ENCODE assay signal across 22 mouse cellular contexts in genomic region chr17:46837897-46838296, GRCm38 (mm10). TPM values are rescaled to one million over a fixed set of nuclear protein-coding genes. Genes with fewer than 3 reads are reported as not detected.
DNase-seq lines count a peak whose midpoint lies in the region; ATAC-seq and TF ChIP-seq lines count a peak whose summit lies in the region.
"Had no signal": no experiment of that assay in that cellular context is flagged by ENCODE, and none has a peak within 500 bp of the region (broad histone marks: within the 10 kb centered on the region; RNA-seq: fewer than 3 reads in every experiment).

No protein-coding gene starts in this region.

- no peaks in the 10 kb centered on the region for H3K36me3 ChIP-seq in intestine, embryonic 16.5 days (ENCODE audit: control insufficient read depth, insufficient read depth, low read length)
- peaks cover 4% of the 10 kb centered on the region; the same call in 1 of the 2 replicates for H3K36me3 ChIP-seq in intestine, postnatal 0 days (ENCODE audit: control insufficient read depth, insufficient read depth)
- no peaks in the 10 kb centered on the region for H3K36me3 ChIP-seq in kidney, embryonic 16.5 days (ENCODE audit: insufficient read depth, low read length)
- no peaks in the 10 kb centered on the region for H3K36me3 ChIP-seq in kidney, adult 2 months (ENCODE audit: control insufficient read depth, insufficient read depth, low read length)
- no peaks in the 10 kb centered on the region for H3K36me3 ChIP-seq in midbrain, embryonic 11.5 days (ENCODE audit: control insufficient read depth, insufficient read depth, low read length)
- no peaks in the 10 kb centered on the region for H3K36me3 ChIP-seq in midbrain, postnatal 0 days (ENCODE audit: insufficient read depth, low read length)
- H3K36me3 ChIP-seq: forebrain, embryonic 15.5 days had no signal

- no peaks in the 10 kb centered on the region for H3K27me3 ChIP-seq in intestine, embryonic 16.5 days (replicated peaks; ENCODE audit: control insufficient read depth, insufficient read depth, low read length)
- no peaks in the 10 kb centered on the region for H3K27me3 ChIP-seq in intestine, postnatal 0 days (replicated peaks; ENCODE audit: control insufficient read depth, insufficient read depth, low read length)
- no peaks in the 10 kb centered on the region for H3K27me3 ChIP-seq in kidney, embryonic 16.5 days (ENCODE audit: insufficient read depth, low read length)
- H3K27me3 ChIP-seq in kidney, adult 2 months (replicated peaks; ENCODE audit: control insufficient read depth, insufficient read depth, low read length): no peaks in the 10 kb centered on the region
- H3K27me3 ChIP-seq in midbrain, embryonic 11.5 days (ENCODE audit: control insufficient read depth, insufficient read depth, low read length): no peaks in the 10 kb centered on the region
- H3K27me3 ChIP-seq in midbrain, postnatal 0 days (ENCODE audit: insufficient read depth, low read length): no peaks in the 10 kb centered on the region
- H3K27me3 ChIP-seq: embryonic facial prominence, embryonic 12.5 days; forebrain, embryonic 13.5 days; forebrain, embryonic 15.5 days; Patski had no signal

- no peak overlapping the region for H3K9ac ChIP-seq in intestine, embryonic 16.5 days (ENCODE audit: low read depth, low read length)
- no peak overlapping the region for H3K9ac ChIP-seq in intestine, postnatal 0 days (ENCODE audit: low read depth, low read length)
- H3K9ac ChIP-seq in kidney, embryonic 16.5 days (replicated peaks; ENCODE audit: low read length): no peak overlapping the region
- no peak overlapping the region for H3K9ac ChIP-seq in midbrain, embryonic 11.5 days (ENCODE audit: low read length)
- H3K9ac ChIP-seq in midbrain, postnatal 0 days (replicated peaks; ENCODE audit: low read length, poor library complexity, severe bottlenecking): no peak overlapping the region
- H3K9ac ChIP-seq: embryonic facial prominence, embryonic 12.5 days; forebrain, embryonic 13.5 days; forebrain, embryonic 15.5 days had no signal

- ATAC-seq in intestine, embryonic 16.5 days: peak; percentile 21; the same call in 1 of the 2 replicates
- no peak for ATAC-seq in intestine, postnatal 0 days
- ATAC-seq in kidney, embryonic 16.5 days (ENCODE audit: low FRiP score, low TSS enrichment): no peak
- ATAC-seq in midbrain, embryonic 11.5 days (ENCODE audit: low FRiP score): no peak
- ATAC-seq in midbrain, postnatal 0 days (ENCODE audit: low FRiP score): no peak
- ATAC-seq: activated CD4-positive, CD25-positive, alpha-beta regulatory T cell, adult 4 months; CD4-positive, CD25-positive, alpha-beta regulatory T cell, adult 4 months; forebrain, embryonic 13.5 days; forebrain, embryonic 15.5 days; Patski had no signal

- DNase-seq in kidney, adult 2 months: no peak
- DNase-seq in midbrain, embryonic 11.5 days (ENCODE audit: low spot score, missing footprints): peak; percentile 75
- no peak for DNase-seq in midbrain, postnatal 0 days (ENCODE audit: low spot score)
- no peak for DNase-seq in urinary bladder, adult 18-20 months (ENCODE audit: low spot score in 2 of 2)
- DNase-seq: adrenal gland, adult 8-10 months; adrenal gland, postnatal 14 days; adrenal gland, postnatal 36 days; cerebellum, adult 11-12 months; cerebellum, adult 2 months; cerebellum, adult 9-10 months; cerebellum, postnatal 10 days; cerebellum, postnatal 25 days had no signal

- 78% methylated on average over 2 of the region's 2 CpGs for WGBS in intestine, embryonic 16.5 days
- 70% methylated on average over 2 of the region's 2 CpGs for WGBS in intestine, postnatal 0 days
- WGBS in kidney, embryonic 16.5 days: 65% methylated on average over 2 of the region's 2 CpGs
- 54% methylated on average over 2 of the region's 2 CpGs for WGBS in kidney, adult 2 months
- WGBS in midbrain, embryonic 11.5 days: 77% methylated on average over 2 of the region's 2 CpGs
- WGBS in midbrain, postnatal 0 days: 80% methylated on average over 2 of the region's 2 CpGs

- H3K27ac ChIP-seq in intestine, embryonic 16.5 days (ENCODE audit: low read length): no peak overlapping the region
- no peak overlapping the region for H3K27ac ChIP-seq in intestine, postnatal 0 days (ENCODE audit: low read depth, low read length)
- H3K27ac ChIP-seq in kidney, embryonic 16.5 days (ENCODE audit: low read length): peak overlapping the region; percentile 21; the same call in 1 of the 2 replicates
- H3K27ac ChIP-seq in kidney, adult 2 months (ENCODE audit: insufficient read depth, low read depth, low read length): no peak overlapping the region
- no peak overlapping the region for H3K27ac ChIP-seq in midbrain, embryonic 11.5 days (ENCODE audit: low read depth, low read length)
- no peak overlapping the region for H3K27ac ChIP-seq in midbrain, postnatal 0 days (ENCODE audit: low read depth, low read length)
- H3K27ac ChIP-seq: embryonic facial prominence, embryonic 10.5 days; embryonic facial prominence, embryonic 12.5 days; forebrain, embryonic 13.5 days; forebrain, embryonic 15.5 days had no signal

- H3K4me1 ChIP-seq in intestine, embryonic 16.5 days (ENCODE audit: control insufficient read depth, insufficient read depth, low read length): 0 out of 2 replicates have a peak, but pooled peaks cover 5% of the 10 kb centered on the region
- H3K4me1 ChIP-seq in intestine, postnatal 0 days (replicated peaks; ENCODE audit: control insufficient read depth, insufficient read depth, low read length): no peaks in the 10 kb centered on the region
- peaks cover 28% of the 10 kb centered on the region for H3K4me1 ChIP-seq in kidney, embryonic 16.5 days (ENCODE audit: insufficient read depth, low read length)
- peaks cover 15% of the 10 kb centered on the region for H3K4me1 ChIP-seq in kidney, adult 2 months (ENCODE audit: control insufficient read depth, insufficient read depth, low read length)
- H3K4me1 ChIP-seq in midbrain, embryonic 11.5 days (ENCODE audit: control insufficient read depth, insufficient read depth, low read length): no peaks in the 10 kb centered on the region
- H3K4me1 ChIP-seq in midbrain, postnatal 0 days (ENCODE audit: insufficient read depth, low read length): no peaks in the 10 kb centered on the region
- H3K4me1 ChIP-seq: embryonic facial prominence, embryonic 10.5 days; embryonic facial prominence, embryonic 12.5 days; forebrain, embryonic 15.5 days had no signal

- no peaks in the 10 kb centered on the region for H3K9me3 ChIP-seq in intestine, embryonic 16.5 days (ENCODE audit: control insufficient read depth, low read length)
- H3K9me3 ChIP-seq in intestine, postnatal 0 days (ENCODE audit: control insufficient read depth): no peaks in the 10 kb centered on the region
- no peaks in the 10 kb centered on the region for H3K9me3 ChIP-seq in kidney, embryonic 16.5 days (ENCODE audit: low read length)
- no peaks in the 10 kb centered on the region for H3K9me3 ChIP-seq in midbrain, embryonic 11.5 days (ENCODE audit: control insufficient read depth, low read length)
- no peaks in the 10 kb centered on the region for H3K9me3 ChIP-seq in midbrain, postnatal 0 days (ENCODE audit: low read length)
- H3K9me3 ChIP-seq: embryonic facial prominence, embryonic 10.5 days; embryonic facial prominence, embryonic 12.5 days; forebrain, embryonic 13.5 days; forebrain, embryonic 15.5 days had no signal

- H3K4me2 ChIP-seq in intestine, embryonic 16.5 days (ENCODE audit: low read depth, low read length): no peak overlapping the region
- no peak overlapping the region for H3K4me2 ChIP-seq in intestine, postnatal 0 days (replicated peaks; ENCODE audit: low read depth)
- H3K4me2 ChIP-seq in kidney, embryonic 16.5 days (replicated peaks; ENCODE audit: low read depth, low read length): no peak overlapping the region
- H3K4me2 ChIP-seq in midbrain, embryonic 11.5 days: no peak overlapping the region
- H3K4me2 ChIP-seq in midbrain, postnatal 0 days (ENCODE audit: low read depth, low read length, poor library complexity, severe bottlenecking): no peak overlapping the region
- H3K4me2 ChIP-seq: embryonic facial prominence, embryonic 12.5 days; forebrain, embryonic 13.5 days; forebrain, embryonic 15.5 days had no signal

- no peak for TF ChIP-seq CTCF in intestine, postnatal 0 days (IDR thresholded peaks at IDR 0.05; ENCODE audit: low read depth)
- TF ChIP-seq CTCF in kidney, adult 2 months (conservative IDR thresholded peaks at IDR 0.05; ENCODE audit: insufficient read depth, insufficient read length, low read depth, low read length): no peak
- no peak for TF ChIP-seq CTCF in midbrain, postnatal 0 days (IDR thresholded peaks at IDR 0.05)

- H3K4me3 ChIP-seq in intestine, embryonic 16.5 days (ENCODE audit: low read length): no peak overlapping the region
- H3K4me3 ChIP-seq in intestine, postnatal 0 days (ENCODE audit: low read depth, low read length): no peak overlapping the region
- no peak overlapping the region for H3K4me3 ChIP-seq in kidney, embryonic 16.5 days (ENCODE audit: low read length)
- H3K4me3 ChIP-seq in kidney, adult 2 months (ENCODE audit: insufficient read depth, low read depth, low read length): no peak overlapping the region
- H3K4me3 ChIP-seq in midbrain, embryonic 11.5 days (ENCODE audit: low read depth, low read length): no peak overlapping the region
- no peak overlapping the region for H3K4me3 ChIP-seq in midbrain, postnatal 0 days (ENCODE audit: low read depth, low read length)
- H3K4me3 ChIP-seq: embryonic facial prominence, embryonic 10.5 days; embryonic facial prominence, embryonic 12.5 days; forebrain, embryonic 13.5 days; forebrain, embryonic 15.5 days had no signal

- TF ChIP-seq POLR2A in kidney, adult 2 months (IDR thresholded peaks at IDR 0.05; ENCODE audit: low read depth, low read length): no peak

RNA-seq across cellular contexts. Expression of gene Bicral, which starts 20.4 kb away (rescaled TPM):
- 3.0 TPM in 2 replicates for polyA plus RNA-seq in intestine, embryonic 16.5 days (2015; fragmentation: Nextera tagmentation; extraction: Ambion mirVana)
- polyA plus RNA-seq in intestine, postnatal 0 days (2015; fragmentation: Nextera tagmentation; extraction: Ambion mirVana): 2.2 and 2.6 TPM in 2 replicates
- polyA plus RNA-seq in kidney, embryonic 16.5 days (2015; fragmentation: Nextera tagmentation; extraction: Ambion mirVana): 3.2 and 3.6 TPM in 2 replicates
- 11.4 and 11.8 TPM in 2 replicates for polyA plus RNA-seq in kidney, adult 2 months (2012; rRNA removed)
- polyA plus RNA-seq in midbrain, embryonic 11.5 days (2014; fragmentation: Nextera tagmentation; extraction: Ambion mirVana): 5.8 and 6.4 TPM in 2 replicates
- 31.2 and 31.6 TPM in 2 replicates for total RNA-seq in midbrain, postnatal 0 days (2014; rRNA removed)
- 6.5 and 7.0 TPM in 2 replicates for polyA plus RNA-seq in midbrain, postnatal 0 days (2015; fragmentation: Nextera tagmentation; extraction: Ambion mirVana)

RNA-seq across cellular contexts. Expression of gene Tbcc, which starts 52.6 kb away (rescaled TPM):
- polyA plus RNA-seq in intestine, embryonic 16.5 days (2015; fragmentation: Nextera tagmentation; extraction: Ambion mirVana): 31.8 and 35.8 TPM in 2 replicates
- 40.1 and 40.2 TPM in 2 replicates for polyA plus RNA-seq in intestine, postnatal 0 days (2015; fragmentation: Nextera tagmentation; extraction: Ambion mirVana)
- 49.8 and 54.7 TPM in 2 replicates for polyA plus RNA-seq in kidney, embryonic 16.5 days (2015; fragmentation: Nextera tagmentation; extraction: Ambion mirVana)
- polyA plus RNA-seq in kidney, adult 2 months (2012; rRNA removed): 17.2 and 19.6 TPM in 2 replicates
- polyA plus RNA-seq in midbrain, embryonic 11.5 days (2014; fragmentation: Nextera tagmentation; extraction: Ambion mirVana): 72.7 and 76.2 TPM in 2 replicates
- total RNA-seq in midbrain, postnatal 0 days (2014; rRNA removed): 43.1 and 46.3 TPM in 2 replicates
- 49.9 and 51.2 TPM in 2 replicates for polyA plus RNA-seq in midbrain, postnatal 0 days (2015; fragmentation: Nextera tagmentation; extraction: Ambion mirVana)

RNA-seq across cellular contexts. Expression of gene Rpl7l1, which starts 55.4 kb away (rescaled TPM):
- polyA plus RNA-seq in intestine, embryonic 16.5 days (2015; fragmentation: Nextera tagmentation; extraction: Ambion mirVana): 142 and 153 TPM in 2 replicates
- 77.1 and 78.5 TPM in 2 replicates for polyA plus RNA-seq in intestine, postnatal 0 days (2015; fragmentation: Nextera tagmentation; extraction: Ambion mirVana)
- polyA plus RNA-seq in kidney, embryonic 16.5 days (2015; fragmentation: Nextera tagmentation; extraction: Ambion mirVana): 165 and 173 TPM in 2 replicates
- 30.5 and 38.4 TPM in 2 replicates for polyA plus RNA-seq in kidney, adult 2 months (2012; rRNA removed)
- 170 and 179 TPM in 2 replicates for polyA plus RNA-seq in midbrain, embryonic 11.5 days (2014; fragmentation: Nextera tagmentation; extraction: Ambion mirVana)
- total RNA-seq in midbrain, postnatal 0 days (2014; rRNA removed): 42.3 and 43.2 TPM in 2 replicates
- polyA plus RNA-seq in midbrain, postnatal 0 days (2015; fragmentation: Nextera tagmentation; extraction: Ambion mirVana): 67.6 and 69.7 TPM in 2 replicates
